Mouse (Mus musculus) T-helper 17 cell (primary cell): ENCODE data around the gene Gp9.

Experiments used
- in situ Hi-C, 2 experiments: fragments of 300-600 bp; cut with MboI, MseI; formaldehyde crosslinking; loops; 1 replicate in 1 of 2; 2 replicates in 1 of 2; pipeline ENCODE4 v1.15.1; 2025; ENCODE audit warnings: high pct_unique_total_duplicates in 2 of 2

The Gp9 gene

GRCm38 (mm10) chr6:87777842-87778241 is at the start of gene Gp9:
Gene Gp9, plus strand, starts transcription at chr6:87778072.
- in situ Hi-C loops = no loop called here

GRCm38 (mm10) chr6:87728102-87728501 is 49.8 kb upstream of the Gp9 start:
- in situ Hi-C loops = no loop called here

- in situ Hi-C loops = no loop called here
Measured at GRCm38 (mm10) chr6:87730141-87730540, 47.7 kb upstream of the Gp9 start.

DNA sequence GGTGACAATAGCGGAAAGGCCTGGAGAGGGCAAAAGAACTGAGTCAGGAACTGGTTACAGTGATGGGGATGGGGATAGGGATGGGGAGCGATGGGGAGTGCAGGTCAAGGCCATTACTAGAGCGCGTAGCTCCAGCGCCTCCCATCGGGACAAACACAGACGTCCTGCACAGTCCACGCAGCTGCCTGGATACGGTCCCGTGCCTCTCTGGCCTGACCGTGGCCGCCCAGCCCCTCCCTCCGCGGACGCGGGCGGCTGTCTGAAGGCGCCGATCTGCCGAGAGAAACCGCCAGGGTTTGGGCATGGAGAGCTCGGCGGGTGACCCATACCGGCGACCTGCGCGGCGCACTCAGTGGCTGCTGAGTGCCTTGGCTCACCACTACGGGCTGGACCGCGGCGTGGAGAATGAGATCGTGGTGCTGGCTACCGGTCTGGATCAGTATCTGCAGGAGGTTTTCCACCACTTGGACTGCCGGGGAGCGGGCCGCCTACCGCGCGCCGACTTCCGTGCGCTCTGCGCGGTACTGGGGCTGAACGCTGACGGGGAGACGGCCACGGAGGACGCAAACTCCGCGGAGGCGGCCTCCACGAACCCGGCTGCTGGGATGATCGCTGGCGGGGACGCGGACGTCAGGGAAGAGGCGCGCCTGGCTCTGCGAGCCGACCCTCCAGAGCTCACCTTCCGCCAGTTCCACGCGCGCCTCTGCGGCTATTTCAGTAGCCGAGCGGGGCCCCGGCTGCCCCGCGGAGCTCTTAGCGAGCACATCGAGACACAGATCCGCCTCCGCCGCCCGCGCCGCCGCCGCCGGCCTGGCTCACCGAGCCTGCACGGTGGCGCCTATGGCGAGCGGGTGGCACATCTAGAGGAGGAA is 47.0 kb upstream of the Gp9 start, which contains the start of gene Efcc1:
Gene Efcc1 (plus strand): TSS at position 279 of the 872 bp plus-strand sequence.
- in situ Hi-C loops = no loop called here

DNA sequence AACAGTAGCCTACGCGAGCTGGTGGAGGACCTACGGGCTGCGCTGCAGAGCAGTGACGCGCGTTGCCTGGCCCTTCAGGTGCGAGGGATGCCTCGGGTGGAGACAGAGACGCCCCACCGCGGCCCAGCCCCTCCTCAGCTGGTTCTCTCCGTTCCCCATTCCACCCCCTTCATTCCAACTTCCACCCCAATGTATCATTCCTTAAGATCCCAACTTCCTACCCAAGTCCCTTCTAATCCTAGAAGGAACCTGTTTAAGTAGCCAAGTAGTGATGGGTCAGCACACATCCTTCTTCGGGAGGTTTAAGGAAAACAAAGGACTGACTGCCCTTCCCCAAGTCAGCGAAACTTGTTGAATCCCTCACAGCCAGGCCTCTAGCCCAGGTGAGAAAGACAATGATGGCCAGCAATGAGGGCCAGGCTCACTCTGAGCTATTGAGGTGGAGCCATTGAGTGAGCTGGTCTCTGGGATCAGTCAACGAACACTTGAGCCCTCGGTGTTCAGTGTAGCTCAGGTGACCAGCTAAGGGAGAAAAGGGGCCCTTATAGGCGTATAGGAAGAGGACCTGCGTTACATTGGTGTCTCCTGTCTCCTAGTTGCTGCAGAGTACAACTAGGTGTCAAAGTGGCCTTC is 46.3 kb upstream of the Gp9 start:
- in situ Hi-C loops = no loop called here

DNA sequence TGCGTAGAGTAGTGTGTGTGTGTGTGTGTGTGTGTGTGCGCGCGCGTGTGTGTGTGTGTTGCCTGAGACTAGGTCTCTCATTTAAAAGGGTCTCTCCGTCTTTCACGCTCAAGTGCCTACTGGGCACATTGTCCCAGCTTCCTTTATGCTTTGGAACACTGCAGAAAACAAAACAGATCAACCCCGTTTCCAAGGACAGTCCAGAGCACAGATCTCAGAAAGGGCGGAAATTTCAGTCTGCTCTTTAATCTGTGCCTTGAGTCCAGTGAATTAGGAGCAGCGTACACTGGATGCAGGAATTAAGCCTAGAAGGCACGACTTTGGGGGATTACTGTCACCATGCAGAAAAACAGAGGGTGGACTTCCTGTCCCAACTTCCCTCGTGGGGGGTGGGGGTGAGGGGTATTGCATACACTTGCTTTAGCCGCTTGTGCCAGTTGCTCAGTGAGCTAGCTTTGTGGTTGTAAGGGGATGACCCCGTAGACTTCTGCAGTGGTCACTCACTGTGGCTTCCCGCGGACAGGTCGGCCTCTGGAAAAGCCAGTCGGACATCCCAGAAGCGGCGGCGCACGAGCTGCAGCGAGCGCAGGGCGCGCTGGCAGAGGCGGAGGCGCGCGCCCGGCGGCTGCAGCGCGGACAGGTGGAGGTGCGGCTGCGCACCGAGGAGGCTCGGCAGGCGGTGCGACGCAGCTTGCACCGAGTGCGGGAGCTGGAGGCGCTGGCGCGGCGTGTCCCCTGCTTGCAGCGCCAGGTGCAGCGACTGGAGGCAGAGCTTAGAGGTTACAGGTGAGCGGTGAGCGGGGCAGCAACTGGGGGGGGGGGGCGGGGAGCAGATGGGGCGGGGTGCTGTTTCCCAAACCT is 45.5 kb upstream of the Gp9 start:
- in situ Hi-C loops = no loop called here

DNA sequence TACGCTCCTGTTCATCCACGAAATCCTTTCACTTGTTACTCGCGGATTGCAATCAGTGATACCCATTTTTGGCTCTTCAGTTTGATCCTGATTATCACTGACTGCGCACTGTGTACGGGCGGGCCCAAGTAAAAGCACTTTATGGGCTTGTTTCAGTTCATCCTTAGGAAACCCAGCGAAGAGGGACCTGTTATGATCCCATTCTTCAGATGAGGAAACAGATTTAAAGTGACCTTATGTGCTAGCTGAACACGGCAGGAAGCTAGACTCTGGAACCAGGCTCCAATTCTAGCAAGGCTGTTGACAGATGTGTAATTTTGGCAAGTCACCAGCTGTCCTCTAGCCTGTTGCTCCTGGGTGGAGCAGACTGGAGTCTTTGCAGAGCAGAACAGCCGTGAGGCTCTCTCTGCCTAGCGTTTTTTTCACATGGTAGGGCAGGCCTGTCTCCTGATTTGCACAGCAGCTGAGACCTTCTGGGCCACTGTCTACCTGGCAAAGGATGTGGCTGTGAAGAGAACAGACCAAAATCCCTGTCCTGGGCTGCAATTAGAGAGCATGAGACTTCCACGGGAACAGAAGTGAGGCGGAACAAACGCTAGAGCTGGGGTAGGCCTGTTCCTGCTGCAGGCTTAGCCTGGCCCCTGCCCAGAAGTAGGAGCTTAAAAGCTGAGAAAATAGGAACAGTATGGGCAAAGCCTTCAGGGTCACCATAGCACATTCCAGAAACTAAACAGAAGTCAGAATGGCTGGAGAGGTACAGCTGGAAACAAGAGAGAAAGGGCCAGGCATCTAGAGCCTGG is 44.5 kb upstream of the Gp9 start:
- in situ Hi-C loops = no loop called here

- in situ Hi-C loops = no loop called here
Measured at GRCm38 (mm10) chr6:87734136-87734535, 43.7 kb upstream of the Gp9 start.

DNA sequence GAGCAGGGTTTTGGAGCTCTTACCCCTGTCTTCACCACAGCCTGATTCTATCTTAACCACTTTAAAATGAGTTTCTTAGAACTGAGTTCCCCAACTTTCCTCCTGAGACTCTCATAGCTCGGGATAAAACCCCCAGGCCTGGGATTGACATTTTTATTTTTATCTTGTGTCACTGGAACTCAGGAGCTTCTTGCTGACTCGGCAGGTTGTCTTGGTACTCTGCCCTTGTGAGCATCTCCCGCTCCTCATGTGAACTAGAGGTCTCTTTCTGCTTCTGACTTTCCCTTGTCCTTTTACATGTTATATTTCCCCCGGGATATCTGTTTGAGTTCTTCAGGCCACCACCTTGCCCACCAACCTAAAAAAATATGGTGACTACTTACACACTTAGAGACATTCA is 40.9 kb upstream of the Gp9 start:
- in situ Hi-C loops = no loop called here

GRCm38 (mm10) chr6:87737921-87738626 is 39.8 kb upstream of the Gp9 start:
- in situ Hi-C loops = no loop called here

- in situ Hi-C loops = no loop called here
Measured at GRCm38 (mm10) chr6:87739898-87740297, 38.0 kb upstream of the Gp9 start.

DNA sequence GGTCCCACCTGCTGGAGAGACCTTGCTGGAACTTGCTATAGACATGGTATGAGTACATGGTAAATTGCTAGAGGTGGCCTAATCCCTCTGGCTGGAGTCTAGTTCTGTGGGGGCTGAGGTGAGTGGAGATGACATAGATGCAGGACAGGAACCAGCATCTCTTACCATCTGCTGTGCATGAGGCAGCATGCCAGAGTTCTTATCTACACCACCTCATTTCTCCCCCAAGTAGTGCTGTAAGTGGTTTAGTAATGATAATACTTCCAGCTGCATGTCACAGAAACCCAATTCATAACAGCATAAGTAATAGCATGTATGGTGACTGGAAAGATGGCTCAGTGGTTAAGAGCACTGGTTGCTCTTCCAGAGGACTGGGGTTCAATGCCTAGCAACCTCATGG is 37.4 kb upstream of the Gp9 start:
- in situ Hi-C loops = no loop called here

DNA sequence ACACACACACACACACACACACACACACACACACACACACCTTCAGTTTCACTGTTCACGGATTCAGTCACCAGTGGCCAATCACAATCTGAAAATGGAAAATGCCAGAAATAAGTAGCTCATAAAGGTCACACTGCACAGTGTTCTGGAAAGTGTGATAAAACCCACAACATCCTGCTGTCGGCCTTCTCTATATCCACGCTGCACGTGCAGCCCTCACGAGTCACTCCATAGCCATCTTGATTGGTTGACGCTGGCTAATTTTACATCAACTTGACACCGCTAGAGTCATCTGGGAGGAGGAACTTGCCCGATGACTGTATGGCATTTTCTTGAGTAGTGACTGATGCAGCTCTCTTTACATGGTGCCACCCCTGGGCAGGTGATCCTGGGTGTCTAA is 35.9 kb upstream of the Gp9 start:
- in situ Hi-C loops = no loop called here

DNA sequence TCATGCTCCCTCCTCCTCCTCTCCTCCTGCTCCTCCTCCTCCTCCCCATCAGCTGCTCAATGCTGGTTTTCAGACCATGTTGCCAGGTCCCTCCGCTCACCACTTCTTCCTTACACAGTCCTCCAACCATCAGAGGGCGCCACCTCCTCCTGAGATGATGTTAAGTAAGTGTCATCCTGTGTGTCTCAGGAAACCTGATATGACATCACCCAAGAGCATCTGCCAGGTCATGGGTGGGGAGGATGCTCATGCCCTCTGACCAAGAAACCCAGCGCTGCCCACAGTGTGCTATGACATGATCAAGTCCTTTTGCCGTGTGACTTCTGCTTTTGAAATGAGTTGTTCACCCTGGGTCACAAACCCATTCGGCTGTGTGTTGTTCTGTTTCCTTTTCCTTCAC is 35.1 kb upstream of the Gp9 start:
- in situ Hi-C loops = no loop called here

- in situ Hi-C loops = no loop called here
Measured at GRCm38 (mm10) chr6:87743281-87743680, 34.6 kb upstream of the Gp9 start.

DNA sequence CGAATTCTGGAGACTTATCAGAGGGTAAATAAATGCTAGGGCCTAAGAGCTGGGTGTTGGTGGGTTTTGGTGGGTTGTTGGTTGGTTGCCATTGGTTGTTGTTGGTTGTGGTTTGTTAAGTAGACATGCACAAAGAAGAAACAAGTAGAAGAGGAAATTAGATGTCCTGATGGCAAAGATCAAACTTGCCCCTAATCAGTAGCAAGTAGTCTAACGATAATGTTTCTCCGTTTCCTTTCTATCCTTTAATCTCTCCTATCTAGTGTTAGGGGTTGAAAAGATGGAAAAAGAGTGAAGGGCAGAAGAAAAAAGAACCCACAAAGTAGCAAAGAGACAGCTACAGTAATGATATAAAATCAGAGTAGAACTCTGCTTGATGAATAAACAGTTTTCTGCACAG is 33.2 kb upstream of the Gp9 start:
- in situ Hi-C loops = no loop called here

GRCm38 (mm10) chr6:87745301-87745700 is 32.6 kb upstream of the Gp9 start:
- in situ Hi-C loops = no loop called here

GRCm38 (mm10) chr6:87746059-87746458 is 31.8 kb upstream of the Gp9 start:
- in situ Hi-C loops = no loop called here

GRCm38 (mm10) chr6:87746849-87747248 is 31.0 kb upstream of the Gp9 start:
- in situ Hi-C loops = no loop called here

- in situ Hi-C loops = no loop called here
Measured at GRCm38 (mm10) chr6:87748078-87748477, 29.8 kb upstream of the Gp9 start.

DNA sequence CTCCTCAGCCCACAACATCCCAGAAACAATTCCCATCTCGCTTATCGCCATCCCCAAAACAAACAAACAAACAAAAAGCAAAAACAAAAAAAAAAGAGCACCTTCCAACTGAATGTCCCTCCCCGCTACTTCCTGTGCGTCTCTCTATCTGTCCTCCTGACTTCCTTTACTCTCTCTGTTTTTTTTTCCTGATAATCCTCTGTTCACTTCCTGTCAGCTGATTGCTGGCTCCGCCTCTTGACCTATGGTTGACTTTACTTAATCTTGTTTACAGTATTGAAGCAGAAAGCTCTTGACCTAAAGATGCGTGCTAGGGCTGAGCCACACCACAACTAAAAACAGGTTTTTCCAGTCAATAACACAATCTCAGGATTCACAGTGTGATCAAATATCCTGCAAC is 29.3 kb upstream of the Gp9 start:
- in situ Hi-C loops = no loop called here
